Mouse (Mus musculus): ENCODE results near the gene Fancf. TPM values are rescaled to one million over a fixed set of nuclear protein-coding genes. Genes with fewer than 3 reads are reported as not detected.

The Fancf gene
- polyA plus RNA-seq, 1 experiment from 2014 or later: 17.6 TPM

GRCm38 (mm10) chr7:51819891-51820290 lies 42.2 kb downstream of the Fancf start:
- Histone ChIP-seq H3K27me3 (ENCODE audit: control insufficient read depth, insufficient read depth, low read length) (no peaks in the 10 kb centered on the region), H3K9me3 (ENCODE audit: control insufficient read depth, low read length) (no peaks in the 10 kb centered on the region), H3K27ac (ENCODE audit: low read depth, low read length) (no peak overlapping the region), H3K4me3 (ENCODE audit: low read length) (no peak overlapping the region), H3K4me1 (ENCODE audit: control insufficient read depth, insufficient read depth, low read length) (no peaks in the 10 kb centered on the region), H3K9ac (ENCODE audit: low read depth, low read length) (no peak overlapping the region), H3K4me2 (replicated peaks; ENCODE audit: low read depth, low read length) (no peak overlapping the region), H3K36me3 (ENCODE audit: control insufficient read depth, insufficient read depth, low read length) (no peaks in the 10 kb centered on the region)
- no peak for ATAC-seq (ENCODE audit: low FRiP score, low TSS enrichment)
- 77% methylated on average over 1 of the region's 1 CpGs for WGBS

- Histone ChIP-seq H3K9me3 (ENCODE audit: control insufficient read depth, low read length) (no peaks in the 10 kb centered on the region), H3K9ac (ENCODE audit: low read depth, low read length) (no peak overlapping the region), H3K36me3 (ENCODE audit: control insufficient read depth, insufficient read depth, low read length) (no peaks in the 10 kb centered on the region), H3K4me3 (ENCODE audit: low read length) (no peak overlapping the region), H3K4me2 (replicated peaks; ENCODE audit: low read depth, low read length) (no peak overlapping the region), H3K27ac (ENCODE audit: low read depth, low read length) (no peak overlapping the region), H3K4me1 (ENCODE audit: control insufficient read depth, insufficient read depth, low read length) (no peaks in the 10 kb centered on the region), H3K27me3 (ENCODE audit: control insufficient read depth, insufficient read depth, low read length) (no peaks in the 10 kb centered on the region)
- ATAC-seq (ENCODE audit: low FRiP score, low TSS enrichment): no peak
- 56% methylated on average over 3 of the region's 3 CpGs for WGBS
These were observed 43.7 kb downstream of the Fancf start for GRCm38 (mm10) chr7:51818251-51818974.

GRCm38 (mm10) chr7:51816283-51816839 lies 45.7 kb downstream of the Fancf start:
- H3K9ac ChIP-seq (ENCODE audit: low read depth, low read length): no peak overlapping the region
- no peaks in the 10 kb centered on the region for H3K27me3 ChIP-seq (ENCODE audit: control insufficient read depth, insufficient read depth, low read length)
- H3K4me2 ChIP-seq (replicated peaks; ENCODE audit: low read depth, low read length): no peak overlapping the region
- no peaks in the 10 kb centered on the region for H3K36me3 ChIP-seq (ENCODE audit: control insufficient read depth, insufficient read depth, low read length)
- H3K9me3 ChIP-seq (ENCODE audit: control insufficient read depth, low read length): no peaks in the 10 kb centered on the region
- no peaks in the 10 kb centered on the region for H3K4me1 ChIP-seq (ENCODE audit: control insufficient read depth, insufficient read depth, low read length)
- H3K27ac ChIP-seq (ENCODE audit: low read depth, low read length): no peak overlapping the region
- WGBS: 70% methylated on average over 3 of the region's 3 CpGs
- no peak overlapping the region for H3K4me3 ChIP-seq (ENCODE audit: low read length)
- no peak for ATAC-seq (ENCODE audit: low FRiP score, low TSS enrichment)

GRCm38 (mm10) chr7:51815473-51816282 lies 46.4 kb downstream of the Fancf start:
- Histone ChIP-seq H3K9ac (ENCODE audit: low read depth, low read length) (no peak overlapping the region), H3K4me1 (ENCODE audit: control insufficient read depth, insufficient read depth, low read length) (no peaks in the 10 kb centered on the region), H3K9me3 (ENCODE audit: control insufficient read depth, low read length) (no peaks in the 10 kb centered on the region), H3K27ac (ENCODE audit: low read depth, low read length) (no peak overlapping the region), H3K4me2 (replicated peaks; ENCODE audit: low read depth, low read length) (no peak overlapping the region), H3K27me3 (ENCODE audit: control insufficient read depth, insufficient read depth, low read length) (no peaks in the 10 kb centered on the region), H3K4me3 (ENCODE audit: low read length) (no peak overlapping the region), H3K36me3 (ENCODE audit: control insufficient read depth, insufficient read depth, low read length) (no peaks in the 10 kb centered on the region)
- ATAC-seq (ENCODE audit: low FRiP score, low TSS enrichment): 0 out of 2 replicates have a peak, but pooled peaks have one; percentile 64
- WGBS: 51% methylated on average over 4 of the region's 4 CpGs

Other genes starting within 250 kb of the Fancf start
- not detected in 2 replicates for gene Slc17a6, start 240.3 kb downstream of the Fancf start, polyA plus RNA-seq (2014; fragmentation: Nextera tagmentation; extraction: Ambion mirVana)
- 65.1 and 77.5 TPM in 2 replicates for gene Gas2, start 252 bp downstream of the Fancf start, polyA plus RNA-seq (2014; fragmentation: Nextera tagmentation; extraction: Ambion mirVana)
- gene Svip, start 143.8 kb upstream of the Fancf start, polyA plus RNA-seq (2014; fragmentation: Nextera tagmentation; extraction: Ambion mirVana): 7.5 and 10.7 TPM in 2 replicates
- gene 1700015G11Rik, start 153.5 kb upstream of the Fancf start, polyA plus RNA-seq (2014; fragmentation: Nextera tagmentation; extraction: Ambion mirVana): not detected in 2 replicates

Data from kidney, embryonic 14.5 days (tissue).